Mouse (Mus musculus): Measurements from ENCODE around the gene Pdpk1. TPM values are rescaled to one million over a fixed set of nuclear protein-coding genes. Genes with fewer than 3 reads are reported as not detected.

Pdpk1 gene
- total and polyA plus RNA-seq, 2 experiments from 2014 or later, result 35.4 to 43.2 TPM

DNA sequence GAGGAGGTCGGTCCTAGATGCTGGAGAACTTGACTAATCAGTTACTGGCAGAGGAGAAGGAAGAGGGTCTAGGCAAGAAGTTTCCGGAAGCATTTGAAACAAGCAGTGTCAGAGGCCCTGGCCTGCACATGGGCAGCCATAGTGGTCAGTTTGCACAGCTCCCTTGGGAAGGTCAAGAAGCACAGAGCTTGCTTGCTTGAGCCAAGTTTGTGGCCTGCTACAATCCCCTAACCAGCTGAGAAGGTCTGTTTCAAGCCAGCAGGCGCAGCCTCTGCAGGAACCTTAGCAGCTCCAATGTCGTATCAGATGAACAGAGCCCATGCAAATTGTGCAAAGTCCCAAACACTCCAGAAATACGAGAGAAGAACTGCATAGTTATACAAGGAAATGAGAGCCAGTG, 102.7 kb downstream of the Pdpk1 start:
- H3K36me3 ChIP-seq (replicated peaks; ENCODE audit: control insufficient read depth, insufficient read depth, low read length), result peaks cover 46% of the 10 kb centered on the region
- no peak overlapping the region for H3K4me3 ChIP-seq (ENCODE audit: low read depth, low read length)
- no peak overlapping the region for H3K9ac ChIP-seq (replicated peaks; ENCODE audit: low read depth, low read length)
- 86% methylated on average over 5 of the region's 5 CpGs for WGBS
- no peak overlapping the region for H3K4me2 ChIP-seq (ENCODE audit: low read depth, low read length)
- no peak for ATAC-seq (ENCODE audit: insufficient read depth, low read depth)
- no peak overlapping the region for H3K27ac ChIP-seq (ENCODE audit: low read depth)
- no peaks in the 10 kb centered on the region for H3K4me1 ChIP-seq (ENCODE audit: control insufficient read depth, insufficient read depth)
- no peak for DNase-seq (ENCODE audit: low spot score)
- no peaks in the 10 kb centered on the region for H3K27me3 ChIP-seq (ENCODE audit: control insufficient read depth, insufficient read depth, low read length)
- no peak for TF ChIP-seq CTCF (IDR thresholded peaks at IDR 0.05; ENCODE audit: low read depth)
- no peak for TF ChIP-seq EP300 (IDR thresholded peaks at IDR 0.05; ENCODE audit: low read depth)
- H3K9me3 ChIP-seq (replicated peaks; ENCODE audit: control insufficient read depth, low read length), result no peaks in the 10 kb centered on the region

GRCm38 (mm10) chr17:24046026-24046425, 104.7 kb downstream of the Pdpk1 start:
- H3K36me3 ChIP-seq (replicated peaks; ENCODE audit: control insufficient read depth, insufficient read depth, low read length), result peaks cover 27% of the 10 kb centered on the region
- H3K4me3 ChIP-seq (ENCODE audit: low read depth, low read length), result no peak overlapping the region
- DNase-seq (ENCODE audit: low spot score) (no peak), ATAC-seq (ENCODE audit: insufficient read depth, low read depth) (no peak)
- H3K4me2 ChIP-seq (ENCODE audit: low read depth, low read length), result no peak overlapping the region
- 34% methylated on average over 5 of the region's 5 CpGs for WGBS
- no peaks in the 10 kb centered on the region for H3K27me3 ChIP-seq (ENCODE audit: control insufficient read depth, insufficient read depth, low read length)
- H3K27ac ChIP-seq (ENCODE audit: low read depth), result no peak overlapping the region
- no peaks in the 10 kb centered on the region for H3K9me3 ChIP-seq (replicated peaks; ENCODE audit: control insufficient read depth, low read length)
- no peak for TF ChIP-seq CTCF (IDR thresholded peaks at IDR 0.05; ENCODE audit: low read depth)
- TF ChIP-seq EP300 (IDR thresholded peaks at IDR 0.05; ENCODE audit: low read depth), result no peak
- H3K9ac ChIP-seq (replicated peaks; ENCODE audit: low read depth, low read length), result no peak overlapping the region
- H3K4me1 ChIP-seq (ENCODE audit: control insufficient read depth, insufficient read depth), result no peaks in the 10 kb centered on the region

DNA sequence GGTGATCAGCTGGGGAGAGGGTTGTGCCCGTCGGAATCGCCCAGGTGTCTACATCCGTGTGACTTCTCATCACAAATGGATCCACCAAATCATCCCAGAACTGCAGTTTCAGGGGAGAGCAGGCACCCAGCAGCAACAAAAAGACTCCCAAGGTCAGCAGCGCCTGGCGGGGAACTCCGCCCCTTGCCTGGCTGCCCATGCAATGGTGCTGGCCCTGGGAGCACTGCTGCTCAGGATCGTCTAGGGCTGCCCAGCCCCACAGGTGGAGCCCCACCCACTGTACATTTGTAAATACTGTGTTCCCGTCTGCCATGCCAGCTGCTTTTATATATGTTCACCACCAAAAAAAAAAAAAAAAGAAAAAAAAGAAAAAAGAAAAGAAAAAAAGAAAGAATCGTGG, 105.1 kb downstream of the Pdpk1 start:
- no peak for TF ChIP-seq CTCF (IDR thresholded peaks at IDR 0.05; ENCODE audit: low read depth)
- Histone ChIP-seq H3K4me1 (ENCODE audit: control insufficient read depth, insufficient read depth) (no peaks in the 10 kb centered on the region), H3K27ac (ENCODE audit: low read depth) (no peak overlapping the region), H3K27me3 (ENCODE audit: control insufficient read depth, insufficient read depth, low read length) (no peaks in the 10 kb centered on the region), H3K36me3 (replicated peaks; ENCODE audit: control insufficient read depth, insufficient read depth, low read length) (peaks cover 25% of the 10 kb centered on the region), H3K9me3 (replicated peaks; ENCODE audit: control insufficient read depth, low read length) (no peaks in the 10 kb centered on the region), H3K4me2 (ENCODE audit: low read depth, low read length) (no peak overlapping the region), H3K9ac (replicated peaks; ENCODE audit: low read depth, low read length) (no peak overlapping the region), H3K4me3 (ENCODE audit: low read depth, low read length) (no peak overlapping the region)
- 76% methylated on average over 10 of the region's 10 CpGs for WGBS
- no peak for DNase-seq (ENCODE audit: low spot score)
- no peak for ATAC-seq (ENCODE audit: insufficient read depth, low read depth)

- no peak overlapping the region for H3K27ac ChIP-seq (ENCODE audit: low read depth)
- H3K9me3 ChIP-seq (replicated peaks; ENCODE audit: control insufficient read depth, low read length), result no peaks in the 10 kb centered on the region
- ATAC-seq (ENCODE audit: insufficient read depth, low read depth) (no peak), DNase-seq (ENCODE audit: low spot score) (no peak)
- 59% methylated on average over 5 of the region's 5 CpGs for WGBS
- no peak overlapping the region for H3K4me3 ChIP-seq (ENCODE audit: low read depth, low read length)
- no peak overlapping the region for H3K9ac ChIP-seq (replicated peaks; ENCODE audit: low read depth, low read length)
- no peak overlapping the region for H3K4me2 ChIP-seq (ENCODE audit: low read depth, low read length)
- no peaks in the 10 kb centered on the region for H3K4me1 ChIP-seq (ENCODE audit: control insufficient read depth, insufficient read depth)
- peaks cover 25% of the 10 kb centered on the region for H3K36me3 ChIP-seq (replicated peaks; ENCODE audit: control insufficient read depth, insufficient read depth, low read length)
- TF ChIP-seq CTCF (IDR thresholded peaks at IDR 0.05; ENCODE audit: low read depth), result no peak
- H3K27me3 ChIP-seq (ENCODE audit: control insufficient read depth, insufficient read depth, low read length), result no peaks in the 10 kb centered on the region
These were observed 106.2 kb downstream of the Pdpk1 start for GRCm38 (mm10) chr17:24044482-24044881.

- H3K4me2 ChIP-seq (ENCODE audit: low read depth, low read length), result no peak within 1 kb of the TSS
- H3K9ac ChIP-seq (replicated peaks; ENCODE audit: low read depth, low read length), result no peak within 1 kb of the TSS
- H3K27ac ChIP-seq (ENCODE audit: low read depth), result no peak within 1 kb of the TSS
- H3K4me1 ChIP-seq (ENCODE audit: control insufficient read depth, insufficient read depth), result no peaks in the 10 kb centered on the region
- H3K9me3 ChIP-seq (replicated peaks; ENCODE audit: control insufficient read depth, low read length), result no peaks in the 10 kb centered on the region
- WGBS, result 57% methylated on average over 4 of the region's 4 CpGs
- H3K27me3 ChIP-seq (ENCODE audit: control insufficient read depth, insufficient read depth, low read length), result no peaks in the 10 kb centered on the region
- no peak for ATAC-seq (ENCODE audit: insufficient read depth, low read depth)
- TF ChIP-seq CTCF (IDR thresholded peaks at IDR 0.05; ENCODE audit: low read depth), result no peak
- no peak for TF ChIP-seq EP300 (IDR thresholded peaks at IDR 0.05; ENCODE audit: low read depth)
- no peak within 1 kb of the TSS for H3K4me3 ChIP-seq (ENCODE audit: low read depth, low read length)
- no peaks in the 10 kb centered on the region for H3K36me3 ChIP-seq (replicated peaks; ENCODE audit: control insufficient read depth, insufficient read depth, low read length)
- no peak for DNase-seq (ENCODE audit: low spot score)
These were observed 112.9 kb downstream of the Pdpk1 start, which contains the start of gene Prss27 for GRCm38 (mm10) chr17:24037844-24038243. TSS of gene Prss27 (plus strand) at chr17:24038144.

- WGBS, result 66% methylated on average over 13 of the region's 13 CpGs
- Histone ChIP-seq H3K36me3 (replicated peaks; ENCODE audit: control insufficient read depth, insufficient read depth, low read length) (no peaks in the 10 kb centered on the region), H3K9me3 (replicated peaks; ENCODE audit: control insufficient read depth, low read length) (no peaks in the 10 kb centered on the region), H3K4me1 (ENCODE audit: control insufficient read depth, insufficient read depth) (no peaks in the 10 kb centered on the region), H3K4me3 (ENCODE audit: low read depth, low read length) (no peak overlapping the region), H3K27me3 (ENCODE audit: control insufficient read depth, insufficient read depth, low read length) (no peaks in the 10 kb centered on the region), H3K9ac (replicated peaks; ENCODE audit: low read depth, low read length) (no peak overlapping the region), H3K27ac (ENCODE audit: low read depth) (no peak overlapping the region), H3K4me2 (ENCODE audit: low read depth, low read length) (no peak overlapping the region)
- no peak for TF ChIP-seq CTCF (IDR thresholded peaks at IDR 0.05; ENCODE audit: low read depth)
- no peak for TF ChIP-seq EP300 (IDR thresholded peaks at IDR 0.05; ENCODE audit: low read depth)
- no peak for DNase-seq (ENCODE audit: low spot score)
- no peak for ATAC-seq (ENCODE audit: insufficient read depth, low read depth)
These were observed 113.4 kb downstream of the Pdpk1 start for GRCm38 (mm10) chr17:24037360-24037759.
